Mouse (Mus musculus) bone marrow, adult 2 months (tissue): ENCODE measurements around the gene Gtf2ird1. TPM values are rescaled to one million over a fixed set of nuclear protein-coding genes. Genes with fewer than 3 reads are reported as not detected.

Source experiments
- H3K27ac ChIP-seq: fragments of 200-500 bp; 2 replicates; pipeline ENCODE4 v1.5.1; 2012; ENCODE audit warnings: low read depth, mild to moderate bottlenecking, control low read depth, inconsistent platforms, low read length; ENCODE audit not compliant: control insufficient read depth, poor library complexity, insufficient read depth
- H3K4me1 ChIP-seq: fragments of 200-500 bp; 2 replicates; pipeline ENCODE4 v1.6.1; 2011; ENCODE audit warnings: low read length; ENCODE audit not compliant: control insufficient read depth, insufficient read depth
- H3K4me3 ChIP-seq: fragments of 200-500 bp; replicated peaks from 2 replicates; pipeline ENCODE3; 2011; ENCODE audit warnings: mild to moderate bottlenecking, low read depth, low read length, control low read depth; ENCODE audit not compliant: control insufficient read depth
- CTCF ChIP-seq: fragments of 200-500 bp; IDR thresholded peaks from 2 replicates; pipeline ENCODE4 v1.5.1; 2011; ENCODE audit warnings: low read length, control low read depth; ENCODE audit not compliant: control insufficient read depth, insufficient read depth
- POLR2A ChIP-seq: fragments of 200-500 bp; IDR thresholded peaks from 2 replicates; pipeline ENCODE4 v1.6.1; 2011; ENCODE audit warnings: low read depth, mild to moderate bottlenecking, control low read depth, low read length, borderline replicate concordance; ENCODE audit not compliant: control insufficient read depth
- WGBS: fragments of 180-500 bp; shearing (Covaris S2); methylation state at CpG from one replicate; pipeline ENCODE4 v1.1.7; 2018; 5-methylcytosine and 5-hydroxymethylcytosine counted together
- polyA plus RNA-seq: library from polyadenylated mRNA; stranded (reverse); fragments of >200 nt; gene quantifications from 2 replicates; pipeline ENCODE4 v1.2.4, GENCODE M21; 2011; ENCODE audit warnings: low replicate concordance; ENCODE audit not compliant: missing spikeins, insufficient read depth, insufficient read length

Gene Gtf2ird1
- polyA plus RNA-seq, result 11.2 and 13.1 TPM in 2 replicates

GRCm38 (mm10) chr5:134456503-134456962 lies at the start of gene Gtf2ird1:
Gtf2ird1 (minus strand) TSS chr5:134456716.
- TF ChIP-seq CTCF (no peak), POLR2A (no peak)
- 3% methylated on average over 38 of the region's 44 CpGs for WGBS

GRCm38 (mm10) chr5:134505810-134506292 lies 49.3 kb upstream of the Gtf2ird1 start:
- Histone ChIP-seq H3K27ac (no peak overlapping the region), H3K4me3 (no peak overlapping the region), H3K4me1 (no peaks in the 10 kb centered on the region)
- WGBS, result 79% methylated on average over 9 of the region's 9 CpGs
- TF ChIP-seq POLR2A (no peak), CTCF (no peak)

More at GRCm38 (mm10) chr5:134456503-134456962, at the start of gene Gtf2ird1:
- Histone ChIP-seq H3K4me1 (peaks cover 2% of the 10 kb centered on the region; the same call in 1 of the 2 replicates), H3K4me3 (peak within 1 kb of the TSS; percentile 65), H3K27ac (no peak within 1 kb of the TSS)

- TF ChIP-seq CTCF, result no peak
- no peak for TF ChIP-seq POLR2A
- Histone ChIP-seq H3K4me1 (no peaks in the 10 kb centered on the region), H3K27ac (no peak overlapping the region), H3K4me3 (no peak overlapping the region)
- WGBS, result 91% methylated on average over 18 of the region's 18 CpGs
These were observed 46.1 kb upstream of the Gtf2ird1 start for GRCm38 (mm10) chr5:134502591-134502990.

- no peak for TF ChIP-seq POLR2A
- 0 out of 2 replicates have a peak, but pooled peaks have one; percentile 13 for TF ChIP-seq CTCF
- H3K4me3 ChIP-seq, result no peak overlapping the region
- 73% methylated on average over 9 of the region's 9 CpGs for WGBS
- no peaks in the 10 kb centered on the region for H3K4me1 ChIP-seq
- 0 out of 2 replicates have a peak overlapping the region, but pooled peaks have one; percentile 16 for H3K27ac ChIP-seq
These were observed 44.9 kb upstream of the Gtf2ird1 start for GRCm38 (mm10) chr5:134501453-134501852.

- 79% methylated on average over 3 of the region's 3 CpGs for WGBS
- Histone ChIP-seq H3K27ac (no peak overlapping the region), H3K4me3 (no peak overlapping the region), H3K4me1 (no peaks in the 10 kb centered on the region)
- TF ChIP-seq CTCF (no peak), POLR2A (no peak)
These were observed 44.2 kb upstream of the Gtf2ird1 start for GRCm38 (mm10) chr5:134500681-134501080.

- WGBS, result 66% methylated on average over 4 of the region's 4 CpGs
- Histone ChIP-seq H3K4me3 (no peak overlapping the region), H3K27ac (no peak overlapping the region), H3K4me1 (no peaks in the 10 kb centered on the region)
- TF ChIP-seq POLR2A (no peak), CTCF (peak; percentile 65)
These were observed 43.5 kb upstream of the Gtf2ird1 start for GRCm38 (mm10) chr5:134500062-134500461.

- Histone ChIP-seq H3K4me1 (no peaks in the 10 kb centered on the region), H3K4me3 (no peak overlapping the region), H3K27ac (no peak overlapping the region)
- 78% methylated on average over 5 of the region's 5 CpGs for WGBS
- TF ChIP-seq CTCF (no peak), POLR2A (no peak)
These were observed 40.5 kb upstream of the Gtf2ird1 start for GRCm38 (mm10) chr5:134497026-134497425.

GRCm38 (mm10) chr5:134495796-134496195 lies 39.3 kb upstream of the Gtf2ird1 start:
- WGBS, result 78% methylated on average over 4 of the region's 4 CpGs
- TF ChIP-seq POLR2A (no peak), CTCF (no peak)
- no peaks in the 10 kb centered on the region for H3K4me1 ChIP-seq

GRCm38 (mm10) chr5:134494142-134494541 lies 37.6 kb upstream of the Gtf2ird1 start:
- H3K4me3 ChIP-seq, result no peak overlapping the region
- no peak for TF ChIP-seq POLR2A
- peak; percentile 98 for TF ChIP-seq CTCF
- H3K27ac ChIP-seq, result no peak overlapping the region
- H3K4me1 ChIP-seq, result no peaks in the 10 kb centered on the region
- 41% methylated on average over 11 of the region's 11 CpGs for WGBS

More at GRCm38 (mm10) chr5:134495796-134496195, 39.3 kb upstream of the Gtf2ird1 start:
- Histone ChIP-seq H3K27ac (no peak overlapping the region), H3K4me3 (no peak overlapping the region)
